Mouse (Mus musculus) gastrocnemius, adult 18-20 months (tissue): Measurements from ENCODE around the gene Clec4a1. TPM values are rescaled to one million over a fixed set of nuclear protein-coding genes. Genes with fewer than 3 reads are reported as not detected.

ENCODE experiments used
- total RNA-seq, 2 experiments: library from RNA; stranded (reverse); gene quantifications; 2 replicates each; pipeline ENCODE4 v1.2.3; 2021

Gene Clec4a1
- total RNA-seq, 2 experiments from 2014 or later: 1.2 to 1.5 TPM

Other genes starting within 250 kb of the Clec4a1 start
- gene Nanog, start 214.4 kb upstream of the Clec4a1 start, total RNA-seq: not detected
- gene Slc2a3, start 120.2 kb upstream of the Clec4a1 start, total RNA-seq: 1 to 10 TPM; 5.0 to 7.1 TPM
- 10 to 100 TPM; 26.2 to 29.3 TPM for gene Foxj2, start 101.9 kb upstream of the Clec4a1 start, total RNA-seq
- under 1 TPM; 0.34 to 0.62 TPM for gene C3ar1, start 65.7 kb upstream of the Clec4a1 start, total RNA-seq
- 10 to 100 TPM; 11.8 to 16.8 TPM for gene Necap1, start 47.4 kb upstream of the Clec4a1 start, total RNA-seq
- under 1 TPM; 0.81 to 0.89 TPM for gene Clec4a3, start 30.7 kb downstream of the Clec4a1 start, total RNA-seq
- not detected for gene Clec4a4, start 68.5 kb downstream of the Clec4a1 start, total RNA-seq
- gene Clec4b1, start 128.1 kb downstream of the Clec4a1 start, total RNA-seq: not detected
- 1 to 10 TPM in 1 of 2 experiments, under 1 TPM in 1; 0.59 to 1.7 TPM for gene Clec4a2, start 184.6 kb downstream of the Clec4a1 start, total RNA-seq